Mouse (Mus musculus) B cell, adult 62 days (primary cell): ENCODE data around the gene Gpbp1. TPM values are rescaled to one million over a fixed set of nuclear protein-coding genes. Genes with fewer than 3 reads are reported as not detected.

ENCODE experiments used
- total RNA-seq: library from RNA; stranded (reverse); gene quantifications from 4 replicates; pipeline ENCODE4 v1.2.4, GENCODE M21; 2023

Gene Gpbp1
- total RNA-seq = 142 to 154 TPM (median 148 TPM) in 4 replicates

GRCm38 (mm10) chr13:111489802-111490723 lies at the start of gene Gpbp1:
Gene Gpbp1 (minus strand): TSS chr13:111490111.

Other genes with a start within 250 kb of the Gpbp1 start
- not detected in 4 replicates for gene Actbl2, start 235.1 kb downstream of the Gpbp1 start, total RNA-seq
- gene Gm49496, start 59.8 kb upstream of the Gpbp1 start, total RNA-seq = 0.73 TPM in 1 of 4 replicates, not detected in the others
- gene Gm10198, start 102.7 kb upstream of the Gpbp1 start, total RNA-seq = not detected in 4 replicates
- gene Mier3, start 190.9 kb upstream of the Gpbp1 start, total RNA-seq = 37.3 to 48.7 TPM (median 41.3 TPM) in 4 replicates